Mouse (Mus musculus): ENCODE results near the gene Hpgd.
"Not testable (repeated sequence)": the region's sequence is repeated elsewhere in the genome, so short reads cannot be mapped to it uniquely, and the experiment has no call there.

Gene Hpgd

DNA sequence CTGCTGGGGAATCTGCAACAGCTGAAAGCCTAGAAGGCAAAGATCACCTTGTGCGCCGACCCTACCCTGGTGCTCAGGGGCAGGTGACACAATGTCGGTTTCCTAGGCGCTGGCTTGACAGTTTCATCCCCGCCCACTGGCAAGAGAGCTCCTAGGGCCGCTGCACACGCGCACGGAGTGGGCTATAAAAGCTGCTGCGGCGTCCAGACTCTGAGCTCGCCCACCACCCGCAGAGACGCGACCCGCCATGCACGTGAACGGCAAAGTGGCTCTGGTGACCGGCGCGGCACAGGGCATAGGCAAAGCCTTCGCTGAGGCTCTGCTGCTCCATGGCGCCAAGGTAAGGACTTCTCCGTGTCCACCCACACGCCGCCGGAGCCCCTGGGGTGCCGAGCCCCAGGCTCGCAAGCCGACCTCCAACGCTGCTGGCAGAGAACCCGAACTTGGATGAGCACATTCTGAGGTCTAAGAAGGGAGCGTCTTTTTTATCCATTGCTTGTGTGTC lies at the start of gene Hpgd:
Hpgd (plus strand) TSS at position 213 of the 505 bp plus-strand sequence.
- peak; percentile 31 to 41 for DNase-seq

DNA sequence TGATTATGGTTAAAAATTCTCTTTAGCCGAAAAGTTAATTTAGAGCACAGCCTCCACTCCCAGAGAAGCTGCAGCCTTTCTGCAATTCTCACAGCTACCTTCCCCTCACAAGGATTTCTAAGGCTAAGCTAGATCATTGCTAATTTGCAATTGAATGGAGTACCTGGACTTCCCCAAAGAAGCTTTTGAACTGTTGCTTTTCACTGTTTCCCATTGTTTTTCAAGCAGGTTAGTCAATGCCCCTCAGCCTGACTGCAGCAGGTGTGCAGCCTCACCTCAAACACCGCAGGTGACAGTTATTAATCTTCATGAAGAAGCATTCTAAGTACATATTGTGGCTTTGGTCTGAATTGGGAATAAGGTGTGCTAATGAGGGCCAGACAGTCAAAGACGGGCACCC lies 42.7 kb upstream of the Hpgd start:
- DNase-seq, result not testable (repeated sequence)

GRCm38 (mm10) chr8:56252314-56252713 lies 42.1 kb upstream of the Hpgd start:
- DNase-seq, result no peak

GRCm38 (mm10) chr8:56261190-56261589 lies 33.2 kb upstream of the Hpgd start:
- DNase-seq, result no peak

- peak in 1 of 2 experiments; percentile 13 for DNase-seq
These were observed 24.4 kb upstream of the Hpgd start for GRCm38 (mm10) chr8:56269687-56270663.

DNA sequence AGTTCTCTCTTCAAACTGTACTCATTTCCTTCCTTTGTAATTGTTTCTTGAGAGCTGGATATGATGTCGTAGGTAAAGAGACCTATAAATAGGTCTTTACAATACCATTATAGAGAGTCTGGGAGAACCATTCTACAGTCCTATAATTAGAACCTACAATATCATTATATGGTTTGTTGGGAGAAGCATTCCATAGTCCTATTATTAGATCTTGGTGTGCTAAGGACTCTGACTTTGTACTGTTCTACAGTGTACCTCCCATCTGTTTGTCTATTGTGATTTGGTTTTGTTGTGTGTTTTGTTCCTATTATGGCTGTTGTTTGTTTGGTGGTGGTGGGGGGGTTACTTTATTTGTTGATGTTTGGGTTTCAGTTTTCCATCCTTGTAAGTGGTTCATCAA lies 21.5 kb upstream of the Hpgd start:
- DNase-seq, result no peak

GRCm38 (mm10) chr8:56275316-56275715 lies 19.1 kb upstream of the Hpgd start:
- no peak for DNase-seq

DNA sequence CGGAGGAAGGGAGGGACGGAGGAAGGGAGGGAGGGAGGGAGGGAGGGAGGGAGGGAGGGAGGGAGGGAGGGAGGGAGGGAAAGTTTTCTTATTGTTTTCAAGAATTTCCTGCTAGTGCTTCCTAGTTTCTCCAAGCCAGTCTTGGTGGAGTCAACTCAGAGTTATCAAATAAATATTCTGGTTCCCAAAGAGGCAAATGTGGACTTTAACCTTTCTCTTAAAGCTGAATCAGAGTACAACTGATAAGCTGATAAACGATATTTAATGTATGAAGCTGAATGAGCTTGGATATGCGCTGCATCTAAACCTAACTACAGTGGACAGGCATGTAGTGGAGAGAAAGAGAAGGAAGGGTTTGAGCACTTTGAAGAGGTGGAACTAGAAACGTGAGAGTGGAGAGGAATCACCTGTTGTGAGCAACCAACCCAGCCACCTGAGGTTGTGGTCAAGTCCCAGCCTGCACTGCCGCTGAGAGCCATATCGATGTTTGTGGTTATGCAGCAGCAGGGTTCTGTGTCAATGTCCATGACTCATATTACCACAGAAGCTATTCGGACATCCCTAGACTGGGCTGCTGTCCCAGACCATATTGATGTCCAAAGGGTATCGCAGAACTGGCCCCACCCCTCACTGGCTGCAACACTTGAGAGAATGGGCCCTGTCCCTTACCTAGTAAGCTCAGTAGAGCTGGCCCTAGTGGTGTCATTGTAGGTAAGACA lies 16.4 kb upstream of the Hpgd start:
- DNase-seq, result no peak

- no peak for DNase-seq
These were observed 15.8 kb upstream of the Hpgd start for GRCm38 (mm10) chr8:56278545-56279063.

GRCm38 (mm10) chr8:56283936-56284335 lies 10.4 kb upstream of the Hpgd start:
- no peak for DNase-seq

DNA sequence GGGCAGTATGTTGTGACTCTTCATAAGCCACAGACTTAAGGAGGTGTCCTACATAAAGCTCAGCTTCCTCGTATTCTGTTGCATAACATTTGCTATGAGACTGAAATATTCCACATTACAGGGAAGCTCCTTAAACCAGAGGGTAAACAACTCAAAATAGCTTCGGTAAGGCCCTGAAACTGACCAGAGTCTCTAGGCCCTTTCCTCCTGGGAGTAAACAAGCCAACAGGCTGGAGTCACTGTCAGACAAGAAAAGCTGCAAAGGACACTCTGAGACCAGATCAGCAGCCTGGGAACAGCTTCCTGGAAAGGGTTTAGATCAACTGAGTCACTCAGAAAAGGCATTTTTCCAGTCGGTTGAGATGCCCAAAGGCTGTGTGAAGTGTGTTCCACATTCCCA lies 9.4 kb upstream of the Hpgd start:
- no peak for DNase-seq

GRCm38 (mm10) chr8:56286717-56287116 lies 7.7 kb upstream of the Hpgd start:
- no peak for DNase-seq

DNA sequence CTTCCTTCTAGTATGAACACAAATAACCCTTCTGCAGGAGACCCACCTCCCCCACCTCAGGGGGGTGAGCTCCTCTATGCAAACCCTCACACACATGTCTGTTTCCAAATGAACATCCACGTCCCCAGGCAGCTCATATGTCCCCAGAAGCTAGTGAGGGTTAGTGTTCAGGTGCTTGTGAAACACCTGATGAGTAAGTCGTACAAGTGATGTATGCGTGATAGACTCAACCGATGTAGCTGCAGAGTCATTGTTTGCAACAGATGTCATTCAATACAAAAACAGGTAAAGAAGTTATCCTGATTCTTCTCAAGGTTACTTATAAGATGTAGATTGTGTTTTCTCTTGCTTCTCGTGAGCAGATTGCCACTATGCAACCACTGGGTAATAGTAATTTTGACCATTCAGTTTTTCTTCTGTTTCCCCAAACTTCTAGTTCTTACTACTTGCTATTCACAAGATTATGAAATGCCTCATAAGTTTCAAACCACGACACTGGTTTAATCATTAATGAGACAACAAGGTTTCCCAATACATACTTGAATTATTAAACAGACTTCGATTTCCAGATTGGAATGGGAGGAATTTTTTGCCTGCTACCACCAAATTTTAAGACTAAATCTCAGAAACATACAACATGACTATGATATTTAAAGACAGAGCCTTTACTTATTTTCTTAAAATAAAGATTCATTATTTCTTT lies 6.9 kb upstream of the Hpgd start:
- DNase-seq, result no peak

DNA sequence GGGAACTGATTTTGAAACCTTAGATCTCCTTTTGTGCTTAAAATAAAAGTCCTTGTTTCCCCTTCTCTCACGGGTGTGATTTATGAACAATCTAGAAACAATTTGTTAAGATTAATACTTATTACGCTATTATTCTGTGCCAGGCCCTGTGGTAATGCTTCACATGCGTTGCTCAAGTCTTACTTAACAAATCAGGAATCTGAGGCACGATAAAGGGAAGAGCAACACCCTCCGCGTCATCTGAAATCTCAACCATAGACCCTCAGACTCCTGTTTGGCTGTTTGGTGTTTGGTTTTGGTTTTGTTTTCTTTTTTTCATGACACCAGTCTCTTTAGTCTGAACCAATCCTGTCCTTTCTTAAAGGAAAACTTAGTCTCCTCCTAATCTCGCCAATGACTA lies 2.1 kb upstream of the Hpgd start:
- no peak for DNase-seq

GRCm38 (mm10) chr8:56293480-56293879 lies 905 bp upstream of the Hpgd start:
- DNase-seq, result peak in 1 of 2 experiments; percentile 23

- DNase-seq, result no peak
These were observed 636 bp downstream of the Hpgd start for GRCm38 (mm10) chr8:56294886-56295555.

DNA sequence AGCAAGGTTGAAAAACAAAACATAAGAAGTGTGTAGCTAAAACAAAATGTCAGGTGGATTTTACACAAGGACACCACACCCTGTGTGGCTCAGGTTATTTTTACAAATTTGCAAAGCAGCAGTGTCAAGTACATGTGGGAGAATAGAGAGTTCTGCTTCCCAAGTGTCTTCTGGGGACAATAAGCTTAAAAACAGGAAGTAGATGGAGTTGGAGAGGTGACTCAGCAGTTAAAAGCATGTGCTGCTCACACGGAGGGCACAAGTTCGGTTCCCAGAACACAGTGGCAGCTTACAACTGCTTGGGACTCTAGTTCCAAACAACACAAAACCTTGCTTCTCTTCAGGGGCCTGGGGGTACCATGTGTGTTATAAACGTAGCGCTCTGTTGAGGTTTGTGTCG lies 5.0 kb downstream of the Hpgd start:
- no peak for DNase-seq

GRCm38 (mm10) chr8:56301303-56301702 lies 6.9 kb downstream of the Hpgd start:
- not testable (repeated sequence) for DNase-seq

GRCm38 (mm10) chr8:56304595-56304994 lies 10.2 kb downstream of the Hpgd start:
- no peak for DNase-seq

- no peak for DNase-seq
These were observed 19.2 kb downstream of the Hpgd start for GRCm38 (mm10) chr8:56313622-56314021.

DNA sequence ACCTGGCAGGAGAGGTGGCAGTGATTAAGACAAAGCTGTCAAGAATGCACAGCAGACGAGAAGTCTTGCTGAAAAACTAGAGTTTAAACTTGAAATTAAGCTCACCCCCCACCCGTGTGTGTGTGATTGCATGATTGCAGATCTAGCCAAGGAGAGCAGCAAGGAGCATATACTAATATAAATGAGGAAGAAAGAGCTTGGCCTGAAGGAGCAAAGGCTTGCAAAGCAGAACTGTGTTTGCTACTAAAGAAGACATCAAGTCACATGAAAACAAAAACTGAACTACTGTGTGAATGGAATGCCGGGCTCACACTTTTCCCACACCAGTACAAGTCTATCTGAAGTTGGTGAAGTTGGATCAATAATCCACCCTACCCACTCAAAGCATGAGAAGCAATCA lies 20.8 kb downstream of the Hpgd start:
- DNase-seq, result no peak

DNA sequence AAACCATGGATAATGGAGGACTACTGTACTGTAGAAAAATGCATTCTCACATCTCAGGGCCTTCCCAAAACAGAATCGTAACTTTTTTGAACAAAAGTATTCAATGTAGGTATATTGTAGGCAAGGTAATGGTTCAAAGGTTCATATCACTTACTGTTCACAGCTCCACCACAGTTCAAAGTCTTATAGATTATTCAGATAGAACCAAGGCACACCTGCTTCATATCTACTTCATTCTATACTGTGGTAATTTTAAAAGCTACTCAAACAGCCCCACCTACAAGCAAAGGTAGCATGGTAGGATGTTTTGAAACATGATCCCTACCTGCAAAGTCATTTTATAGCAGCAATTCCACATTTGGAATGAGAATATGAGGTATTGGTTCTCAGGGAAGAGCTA lies 28.9 kb downstream of the Hpgd start:
- no peak for DNase-seq
